Mouse (Mus musculus) embryo, embryonic 11.5 days (tissue): ENCODE data around the gene Tnrc6c.
A peak's percentile ranks its signal among the peaks of the same experiment; 100 is the strongest.

Source experiments
- DNase-seq: peaks from one replicate; pipeline ENCODE4 v3.0.0-alpha.2; 2012; ENCODE audit warnings: low read depth, low spot score

Gene Tnrc6c

GRCm38 (mm10) chr11:117653491-117654351 lies at the start of gene Tnrc6c:
Gene Tnrc6c, plus strand, starts transcription at chr11:117654289.
- DNase-seq: peak; percentile 71

DNA sequence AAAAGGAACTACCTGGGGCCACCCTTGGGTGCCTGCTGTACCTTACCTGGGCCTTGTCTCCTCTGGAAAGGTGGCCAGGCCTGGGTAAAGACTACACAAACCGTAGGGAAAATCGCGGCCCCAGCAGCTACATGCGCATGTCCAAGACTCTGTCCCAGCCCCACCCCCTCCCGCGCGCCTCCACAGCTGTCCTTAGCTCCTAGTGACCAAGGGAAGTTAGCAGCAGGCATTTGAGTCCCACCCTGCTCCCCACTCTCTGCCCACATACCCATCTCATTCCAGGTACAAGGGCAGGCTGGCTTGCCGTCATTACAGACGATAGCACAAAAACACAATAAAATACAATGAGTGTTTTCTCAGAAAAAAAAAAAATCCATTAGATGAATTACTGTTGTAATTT lies 48.0 kb upstream of the Tnrc6c start:
- no peak for DNase-seq

DNA sequence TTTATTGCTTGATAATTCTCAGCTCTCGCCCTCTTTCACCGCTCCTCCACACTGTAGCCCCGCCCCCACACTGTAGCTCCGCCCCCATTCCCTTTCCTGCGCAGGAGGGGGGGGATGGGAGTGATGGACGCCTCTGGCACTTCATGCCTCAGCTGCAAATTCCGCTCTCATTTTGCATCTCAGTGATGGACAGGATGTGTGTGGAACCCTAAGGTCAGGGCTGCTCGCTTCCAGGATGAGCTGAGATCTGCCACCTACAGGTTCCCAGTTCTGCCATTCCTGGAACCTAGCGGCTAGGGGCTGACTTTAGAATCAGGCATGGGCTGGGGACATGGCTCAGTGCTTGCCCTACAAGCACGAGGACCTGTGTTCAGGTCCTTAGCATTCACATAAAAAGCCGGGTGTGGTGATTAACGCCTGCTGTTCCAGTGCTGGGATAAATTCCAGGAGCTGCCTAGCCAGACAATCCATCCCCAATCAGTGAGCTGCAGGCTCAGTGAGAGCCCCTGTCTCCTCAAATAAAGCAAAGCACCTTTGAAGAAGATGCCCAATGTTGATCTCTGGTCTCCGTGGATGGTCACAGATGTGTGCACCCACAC lies 47.4 kb upstream of the Tnrc6c start:
- no peak for DNase-seq

- no peak for DNase-seq
These were observed 45.8 kb upstream of the Tnrc6c start for GRCm38 (mm10) chr11:117608141-117608789.

DNA sequence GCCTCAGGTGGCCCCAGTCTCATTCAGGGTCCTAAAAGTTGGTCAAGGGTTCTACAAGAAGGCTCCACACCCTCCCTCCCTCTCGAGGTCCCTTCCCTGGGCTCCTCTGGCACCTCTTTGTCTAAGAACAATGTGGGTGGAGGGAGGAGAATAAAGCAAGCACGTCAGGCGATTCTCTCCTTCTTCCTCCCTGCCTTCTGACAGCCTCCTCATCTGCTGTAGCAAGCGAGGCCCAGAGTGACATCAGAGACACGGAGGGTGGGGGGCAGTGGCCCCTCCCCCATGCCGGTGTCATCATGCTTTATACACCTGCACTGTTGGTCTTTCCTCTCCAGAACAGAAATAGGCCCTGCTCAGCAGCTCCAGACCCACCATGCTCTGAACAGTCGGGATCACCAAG lies 45.1 kb upstream of the Tnrc6c start:
- DNase-seq: no peak

DNA sequence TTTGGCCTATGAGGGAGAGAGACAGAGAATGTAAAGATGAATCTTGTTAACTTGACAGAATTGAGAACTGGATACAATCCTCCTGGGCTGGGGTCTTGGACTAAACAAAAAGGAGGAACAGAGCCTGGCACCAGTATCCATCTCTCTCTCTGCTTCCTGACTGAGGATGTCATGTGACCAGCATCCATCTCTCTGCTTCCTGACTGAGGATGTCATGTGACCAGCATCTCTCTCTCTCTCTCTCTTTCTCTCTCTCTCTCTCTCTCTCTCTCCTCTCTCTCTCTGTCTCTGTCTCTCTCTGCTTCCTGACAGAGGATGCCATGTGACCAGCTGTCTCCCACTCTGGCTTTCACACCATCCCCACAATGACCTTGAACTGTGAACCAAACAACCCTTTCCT lies 43.5 kb upstream of the Tnrc6c start:
- DNase-seq: no peak

GRCm38 (mm10) chr11:117611068-117611467 lies 43.0 kb upstream of the Tnrc6c start:
- DNase-seq: no peak

- DNase-seq: no peak
These were observed 42.2 kb upstream of the Tnrc6c start for GRCm38 (mm10) chr11:117611860-117612259.

- DNase-seq: no peak
These were observed 41.2 kb upstream of the Tnrc6c start for GRCm38 (mm10) chr11:117612885-117613284.

DNA sequence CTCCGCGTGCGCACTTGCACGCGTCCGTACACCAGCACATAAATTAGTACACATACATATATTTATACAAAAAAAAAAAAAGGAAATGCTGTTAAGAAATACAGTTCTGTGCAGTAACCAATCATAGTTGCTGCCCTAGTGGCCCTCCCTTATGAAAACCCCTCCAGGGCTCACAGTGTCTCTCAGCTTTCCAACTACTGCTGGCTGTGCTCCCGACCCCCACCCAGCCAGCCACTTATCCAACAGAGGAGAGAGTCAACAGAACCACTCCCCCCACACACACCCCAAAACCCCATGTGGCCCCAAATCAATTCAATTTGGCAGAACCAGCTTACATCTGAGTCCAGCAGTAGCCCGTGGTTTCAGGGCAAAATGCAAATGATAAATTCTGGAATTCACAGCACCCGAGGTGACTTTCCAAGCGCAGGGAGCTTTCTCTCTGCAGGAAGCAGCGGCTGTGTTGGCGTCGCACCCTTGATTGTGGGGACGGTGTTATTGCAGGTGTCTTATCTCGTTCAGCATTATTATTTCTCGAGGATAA lies 36.7 kb upstream of the Tnrc6c start:
- DNase-seq: no peak

- DNase-seq: no peak
These were observed 35.9 kb upstream of the Tnrc6c start for GRCm38 (mm10) chr11:117618214-117618613.

DNA sequence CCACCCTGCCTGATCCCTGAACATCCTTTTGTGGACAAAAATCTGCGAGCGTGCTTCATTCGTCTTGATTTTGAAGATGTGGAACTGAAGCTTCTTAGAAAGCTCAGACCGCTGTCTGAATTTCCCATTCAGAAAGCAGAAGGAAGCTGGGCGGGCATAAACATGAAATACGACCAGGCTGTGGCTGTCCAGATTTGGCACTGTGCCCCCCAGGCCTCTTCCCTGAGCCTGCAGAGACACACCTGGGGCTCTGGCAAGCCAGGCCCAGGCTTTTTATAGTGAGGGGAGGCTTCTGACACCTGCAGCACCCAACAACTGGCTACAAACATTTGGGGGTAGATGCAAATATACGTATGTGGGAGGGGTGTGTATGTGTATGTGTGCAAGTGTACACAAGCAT lies 35.3 kb upstream of the Tnrc6c start:
- no peak for DNase-seq

DNA sequence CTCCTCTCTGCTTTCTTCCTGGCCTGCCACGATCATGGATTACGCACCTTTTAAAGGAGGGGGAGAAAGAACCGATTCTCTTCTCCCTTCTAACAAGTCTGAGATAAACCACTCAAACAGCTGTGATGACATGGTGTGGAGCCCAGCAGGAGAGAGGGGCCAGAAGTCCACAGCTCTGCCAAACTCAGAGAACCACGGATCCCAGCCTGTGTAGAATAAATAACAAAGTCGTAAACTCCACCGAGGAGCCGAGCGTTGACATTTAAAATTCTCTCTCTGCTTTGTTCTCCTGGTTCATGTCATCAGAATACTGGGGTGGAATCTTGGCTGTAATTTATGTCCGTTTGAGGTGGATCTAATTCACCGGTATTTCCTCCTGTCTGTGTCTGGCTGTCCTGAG lies 34.5 kb upstream of the Tnrc6c start:
- no peak for DNase-seq

GRCm38 (mm10) chr11:117625196-117625595 lies 28.9 kb upstream of the Tnrc6c start:
- DNase-seq: no peak

GRCm38 (mm10) chr11:117626557-117626956 lies 27.5 kb upstream of the Tnrc6c start:
- DNase-seq: no peak

DNA sequence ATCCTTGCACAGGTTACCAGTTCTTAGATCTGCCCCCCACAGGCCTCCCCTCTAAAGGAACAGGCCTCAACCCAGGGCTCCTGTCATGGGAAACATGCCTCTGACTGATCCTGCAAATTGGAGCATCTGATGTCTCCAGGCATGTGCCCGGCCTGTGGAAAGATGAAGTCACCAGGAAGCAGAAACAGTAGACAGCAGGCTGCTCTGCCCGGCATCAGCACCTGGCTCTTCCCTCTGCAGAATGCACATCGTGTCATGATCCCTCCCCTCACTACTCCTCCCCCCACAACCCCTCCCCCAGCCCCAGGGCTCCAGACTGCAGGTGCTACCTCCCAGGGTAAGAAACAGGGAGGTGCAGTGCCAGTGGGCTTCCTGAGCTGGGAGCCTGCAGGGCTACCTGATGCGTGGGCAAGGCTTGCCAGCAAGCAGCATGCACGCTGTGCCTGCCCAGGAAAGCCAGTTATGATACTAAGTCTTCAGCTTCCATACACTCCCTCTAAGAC lies 27.0 kb upstream of the Tnrc6c start:
- no peak for DNase-seq

DNA sequence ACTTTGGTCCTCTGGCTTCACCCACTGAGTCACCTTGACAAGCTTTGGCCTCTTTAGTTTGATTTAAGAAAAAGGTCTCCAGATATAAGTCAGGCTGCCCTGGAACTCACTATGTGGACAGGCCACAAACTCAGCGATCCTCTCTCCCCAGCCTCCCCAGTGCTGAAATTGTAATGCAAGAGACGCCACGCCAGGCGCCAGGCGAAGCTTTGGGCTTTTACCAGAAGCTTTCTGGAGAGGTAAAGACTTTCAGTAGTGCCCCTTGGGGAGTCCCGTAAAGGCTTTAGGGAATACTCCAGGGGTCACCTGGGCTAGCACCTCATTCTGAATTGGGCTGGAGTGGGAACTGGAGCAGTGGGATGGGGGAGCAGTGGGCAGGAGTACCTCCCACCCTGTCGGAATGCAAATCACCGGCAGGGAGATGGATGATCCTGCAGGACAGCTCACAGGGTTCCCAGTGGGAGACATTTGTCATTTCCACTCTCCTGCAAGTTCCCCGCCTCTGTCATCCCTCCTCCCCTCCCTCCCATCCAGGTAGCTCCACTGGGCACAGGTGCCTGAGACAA lies 26.3 kb upstream of the Tnrc6c start:
- no peak for DNase-seq

DNA sequence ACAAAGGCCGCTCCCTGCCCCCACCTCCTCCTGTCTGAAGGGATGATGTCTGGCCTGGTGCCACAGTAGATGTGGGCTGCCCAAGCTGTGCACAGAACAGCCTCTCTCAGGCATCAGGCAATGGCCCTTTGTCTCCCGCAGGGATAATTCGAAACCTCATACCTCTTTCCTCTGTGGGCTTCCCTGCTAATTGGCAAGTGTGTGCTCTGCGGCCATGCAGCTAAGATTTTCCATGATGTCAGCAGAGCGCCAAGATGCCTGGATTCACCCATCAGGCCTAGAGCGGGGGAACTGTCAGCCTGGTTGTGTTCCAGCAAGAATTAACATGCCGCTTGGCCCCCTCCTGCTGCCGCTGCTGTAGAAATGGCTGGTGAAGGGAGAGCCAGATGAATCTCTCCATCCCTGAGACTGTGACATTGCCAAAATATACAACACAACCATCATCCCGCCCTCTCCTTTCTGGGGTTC lies 25.7 kb upstream of the Tnrc6c start:
- DNase-seq: no peak

- no peak for DNase-seq
These were observed 24.2 kb upstream of the Tnrc6c start for GRCm38 (mm10) chr11:117629865-117630264.

GRCm38 (mm10) chr11:117630868-117631565 lies 23.1 kb upstream of the Tnrc6c start:
- no peak for DNase-seq

DNA sequence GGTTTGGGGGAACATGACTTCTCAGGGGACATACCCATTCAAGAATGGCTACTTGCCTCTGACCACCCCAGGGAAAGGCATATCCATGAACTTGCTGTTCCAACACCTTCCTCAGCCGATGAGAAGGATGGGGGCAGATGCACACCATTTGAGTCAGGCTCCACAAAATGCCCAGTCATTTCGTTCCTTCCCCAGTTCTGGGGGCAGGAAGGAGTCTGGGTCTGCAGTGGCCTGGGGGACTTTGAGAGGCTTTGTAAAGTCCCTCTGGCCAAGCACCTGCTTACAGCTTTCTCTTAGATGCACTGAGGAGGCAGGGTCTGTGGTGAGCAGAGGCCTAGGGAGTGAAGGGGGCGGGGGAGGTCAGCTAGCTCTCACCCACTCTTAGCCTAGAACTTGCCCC lies 20.8 kb upstream of the Tnrc6c start:
- DNase-seq: no peak
